Mouse (Mus musculus) ES-Bruce4 (cell line): ENCODE results near the gene Kcnip1.

ENCODE experiments used
- CTCF ChIP-seq: IDR thresholded peaks from one replicate; pipeline ENCODE4 v1.8.1; 2011; ENCODE audit warnings: low read depth, low read length
- POLR2A ChIP-seq: IDR thresholded peaks from one replicate; pipeline ENCODE4 v1.8.1; 2011; ENCODE audit warnings: low read length; ENCODE audit not compliant: insufficient read depth

GRCm38 (mm10) chr11:33614218-33614617, 378.7 kb downstream of the Kcnip1 start:
- TF ChIP-seq CTCF, result peak; percentile 96
- TF ChIP-seq POLR2A, result no peak
